Mouse (Mus musculus): Measurements from ENCODE around the gene Cd6.

Cd6 gene

GRCm38 (mm10) chr19:10759983-10760831, 69.7 kb downstream of the Cd6 start:
- DNase-seq: peak; percentile 86 to 88

- no peak for DNase-seq
Measured at GRCm38 (mm10) chr19:10759525-10759924, 70.3 kb downstream of the Cd6 start.

- no peak for DNase-seq
Measured at GRCm38 (mm10) chr19:10758708-10759107, 71.2 kb downstream of the Cd6 start.

GRCm38 (mm10) chr19:10757526-10757925, 72.3 kb downstream of the Cd6 start:
- peak; percentile 52 to 73 for DNase-seq

GRCm38 (mm10) chr19:10757125-10757524, 72.7 kb downstream of the Cd6 start:
- no peak for DNase-seq

GRCm38 (mm10) chr19:10752646-10753045, 77.2 kb downstream of the Cd6 start:
- no peak for DNase-seq

GRCm38 (mm10) chr19:10752106-10752505, 77.8 kb downstream of the Cd6 start:
- no peak for DNase-seq

- no peak for DNase-seq
Measured at GRCm38 (mm10) chr19:10751607-10752006, 78.3 kb downstream of the Cd6 start.

GRCm38 (mm10) chr19:10750161-10750560, 79.7 kb downstream of the Cd6 start:
- DNase-seq: no peak

- DNase-seq: no peak
Measured at GRCm38 (mm10) chr19:10749295-10749694, 80.6 kb downstream of the Cd6 start.

GRCm38 (mm10) chr19:10748401-10749102, 81.3 kb downstream of the Cd6 start:
- DNase-seq: no peak

- DNase-seq: no peak
Measured at GRCm38 (mm10) chr19:10747718-10748117, 82.1 kb downstream of the Cd6 start.

GRCm38 (mm10) chr19:10747182-10747581, 82.7 kb downstream of the Cd6 start:
- DNase-seq: no peak

GRCm38 (mm10) chr19:10742565-10742964, 87.3 kb downstream of the Cd6 start:
- DNase-seq: no peak

- no peak for DNase-seq
Measured at GRCm38 (mm10) chr19:10742145-10742544, 87.7 kb downstream of the Cd6 start.

GRCm38 (mm10) chr19:10740641-10741440, 89.0 kb downstream of the Cd6 start:
- peak in 1 of 2 experiments; percentile 2 for DNase-seq

GRCm38 (mm10) chr19:10739916-10740315, 89.9 kb downstream of the Cd6 start:
- no peak for DNase-seq

All from cerebellum, postnatal 14 days (tissue).